Mouse (Mus musculus): Measurements from ENCODE around the gene Enc1.

DNA sequence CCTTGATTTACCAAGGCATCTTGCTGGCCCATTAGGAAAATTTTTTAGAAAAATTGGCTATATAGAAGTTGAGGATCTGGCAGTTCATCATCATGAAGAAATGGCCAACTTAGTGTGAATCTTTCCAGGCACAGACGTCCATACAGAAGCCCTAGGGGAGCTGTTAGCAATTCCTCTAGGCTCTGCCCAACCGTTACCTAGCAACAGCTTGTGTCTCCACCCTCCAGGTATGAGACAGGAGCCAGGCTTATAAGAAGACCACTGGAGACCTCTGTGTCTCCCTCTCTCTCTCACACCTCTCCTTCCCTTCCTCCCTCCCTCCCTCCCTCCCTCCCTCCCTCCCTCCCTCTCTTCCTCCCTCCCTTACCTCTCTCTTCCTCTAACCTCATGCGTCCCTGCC, 49.8 kb downstream of the Enc1 start:
- TF ChIP-seq CTCF (IDR thresholded peaks at IDR 0.05; ENCODE audit: low read depth): no peak
- no peak for TF ChIP-seq EP300 (optimal IDR thresholded peaks at IDR 0.05)

Data from stomach, postnatal 0 days (tissue).